Mouse (Mus musculus): ENCODE results near the gene C1galt1. TPM values are rescaled to one million over a fixed set of nuclear protein-coding genes. Genes with fewer than 3 reads are reported as not detected.

The C1galt1 gene
- polyA plus RNA-seq, 1 experiment from 2014 or later: 2.8 TPM

DNA sequence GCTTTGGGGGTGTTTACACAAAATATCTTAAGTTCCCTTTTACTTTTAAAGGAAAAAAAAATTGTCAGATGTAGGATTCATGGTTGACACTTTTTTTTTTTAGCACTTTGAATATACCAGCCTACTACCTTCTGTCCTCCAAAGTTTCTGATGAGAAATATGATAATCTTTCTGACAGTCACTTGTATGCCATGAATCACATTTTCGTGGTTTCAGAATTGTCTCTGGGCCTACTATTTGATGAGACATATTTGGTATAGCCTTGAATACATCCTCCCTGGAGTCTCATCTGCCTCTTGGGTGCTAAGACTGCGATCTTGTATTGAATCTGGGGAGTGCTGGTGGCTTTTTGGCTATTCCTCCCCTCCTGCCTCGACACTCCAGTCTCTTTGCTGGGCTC, 8.8 kb downstream of the C1galt1 start:
- no peak overlapping the region for H3K4me2 ChIP-seq (ENCODE audit: low read depth, low read length, severe bottlenecking)
- no peaks in the 10 kb centered on the region for H3K9me3 ChIP-seq (ENCODE audit: control insufficient read depth, low read length)
- H3K4me1 ChIP-seq (replicated peaks; ENCODE audit: control insufficient read depth, insufficient read depth, low read length): no peaks in the 10 kb centered on the region
- H3K4me3 ChIP-seq (ENCODE audit: low read depth, low read length): no peak overlapping the region
- DNase-seq (ENCODE audit: low spot score): no peak
- no peak overlapping the region for H3K27ac ChIP-seq (ENCODE audit: low read depth, low read length)
- H3K27me3 ChIP-seq (ENCODE audit: control insufficient read depth, insufficient read depth, low read length): no peaks in the 10 kb centered on the region
- H3K36me3 ChIP-seq (ENCODE audit: control insufficient read depth, insufficient read depth, low read length): no peaks in the 10 kb centered on the region
- no peak overlapping the region for H3K9ac ChIP-seq (ENCODE audit: low read length)
- no peak for ATAC-seq (replicated peaks; ENCODE audit: low FRiP score)
- 78% methylated on average over 3 of the region's 3 CpGs for WGBS

DNA sequence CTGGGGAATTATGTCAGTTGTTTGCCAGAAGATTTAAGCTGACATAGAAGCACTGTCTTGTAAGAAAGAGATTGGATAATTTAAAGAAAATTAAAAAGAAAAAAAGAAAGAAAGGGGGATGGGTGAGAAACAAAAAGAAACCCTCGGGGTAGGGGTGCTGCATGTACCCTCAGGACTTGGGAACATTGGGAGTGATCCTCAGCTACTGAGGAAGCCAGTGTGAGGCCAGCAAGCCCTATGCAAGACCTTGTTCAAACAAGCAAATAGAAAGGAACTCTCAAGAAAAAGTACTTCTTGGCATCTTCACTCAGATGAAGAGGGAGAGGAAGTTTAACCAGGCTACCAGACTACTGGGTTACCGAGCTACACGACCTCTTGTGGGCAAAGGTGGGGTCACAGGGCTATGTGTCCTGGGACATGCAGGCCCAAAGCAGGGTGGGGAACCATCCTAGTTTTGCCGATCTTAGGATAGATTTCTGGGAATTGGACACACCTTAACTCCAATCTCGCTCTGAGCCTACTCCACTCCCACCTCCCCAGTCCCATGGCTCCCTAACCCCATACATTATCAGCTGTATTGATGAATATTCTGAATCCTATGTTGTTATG, 12.1 kb downstream of the C1galt1 start:
- Histone ChIP-seq H3K4me2 (ENCODE audit: low read depth, low read length, severe bottlenecking) (no peak overlapping the region), H3K4me3 (ENCODE audit: low read depth, low read length) (no peak overlapping the region), H3K27me3 (ENCODE audit: control insufficient read depth, insufficient read depth, low read length) (no peaks in the 10 kb centered on the region), H3K36me3 (ENCODE audit: control insufficient read depth, insufficient read depth, low read length) (no peaks in the 10 kb centered on the region), H3K27ac (ENCODE audit: low read depth, low read length) (no peak overlapping the region), H3K4me1 (replicated peaks; ENCODE audit: control insufficient read depth, insufficient read depth, low read length) (no peaks in the 10 kb centered on the region), H3K9me3 (ENCODE audit: control insufficient read depth, low read length) (no peaks in the 10 kb centered on the region), H3K9ac (ENCODE audit: low read length) (no peak overlapping the region)
- DNase-seq (ENCODE audit: low spot score) (no peak), ATAC-seq (replicated peaks; ENCODE audit: low FRiP score) (no peak)
- WGBS: 75% methylated on average over 5 of the region's 5 CpGs

- H3K9ac ChIP-seq (ENCODE audit: low read length): no peak overlapping the region
- H3K27ac ChIP-seq (ENCODE audit: low read depth, low read length): no peak overlapping the region
- no peak overlapping the region for H3K4me3 ChIP-seq (ENCODE audit: low read depth, low read length)
- WGBS: 92% methylated on average over 8 of the region's 8 CpGs
- no peaks in the 10 kb centered on the region for H3K36me3 ChIP-seq (ENCODE audit: control insufficient read depth, insufficient read depth, low read length)
- ATAC-seq (replicated peaks; ENCODE audit: low FRiP score): no peak
- no peak overlapping the region for H3K4me2 ChIP-seq (ENCODE audit: low read depth, low read length, severe bottlenecking)
- no peaks in the 10 kb centered on the region for H3K27me3 ChIP-seq (ENCODE audit: control insufficient read depth, insufficient read depth, low read length)
- DNase-seq (ENCODE audit: low spot score): no peak
- H3K9me3 ChIP-seq (ENCODE audit: control insufficient read depth, low read length): no peaks in the 10 kb centered on the region
- no peaks in the 10 kb centered on the region for H3K4me1 ChIP-seq (replicated peaks; ENCODE audit: control insufficient read depth, insufficient read depth, low read length)
Observed at GRCm38 (mm10) chr6:7857356-7858247, 13.0 kb downstream of the C1galt1 start.

DNA sequence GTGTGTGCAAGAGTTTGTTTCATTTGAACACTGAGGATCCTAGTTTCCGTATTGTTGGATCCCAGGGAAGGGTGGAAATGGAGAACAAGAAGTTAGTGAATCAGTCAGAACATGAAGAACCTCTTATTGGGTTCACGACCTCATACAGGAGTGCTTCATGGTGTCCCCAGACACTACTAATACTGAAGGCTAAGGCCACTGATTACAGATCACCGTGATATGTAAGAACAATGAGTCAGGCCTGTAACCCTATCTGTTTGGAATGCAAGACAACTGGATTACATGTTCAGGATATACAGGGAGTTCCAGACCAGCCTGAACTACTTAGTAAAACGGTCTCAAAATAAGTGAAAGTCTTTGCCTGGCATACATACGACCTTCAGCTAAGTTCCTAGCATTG, 13.9 kb downstream of the C1galt1 start:
- no peaks in the 10 kb centered on the region for H3K9me3 ChIP-seq (ENCODE audit: control insufficient read depth, low read length)
- no peaks in the 10 kb centered on the region for H3K36me3 ChIP-seq (ENCODE audit: control insufficient read depth, insufficient read depth, low read length)
- no peak overlapping the region for H3K4me3 ChIP-seq (ENCODE audit: low read depth, low read length)
- H3K27me3 ChIP-seq (ENCODE audit: control insufficient read depth, insufficient read depth, low read length): no peaks in the 10 kb centered on the region
- ATAC-seq (replicated peaks; ENCODE audit: low FRiP score) (no peak), DNase-seq (ENCODE audit: low spot score) (no peak)
- no peak overlapping the region for H3K27ac ChIP-seq (ENCODE audit: low read depth, low read length)
- H3K9ac ChIP-seq (ENCODE audit: low read length): no peak overlapping the region
- H3K4me2 ChIP-seq (ENCODE audit: low read depth, low read length, severe bottlenecking): no peak overlapping the region
- WGBS: 86% methylated on average over 5 of the region's 5 CpGs
- H3K4me1 ChIP-seq (replicated peaks; ENCODE audit: control insufficient read depth, insufficient read depth, low read length): no peaks in the 10 kb centered on the region

DNA sequence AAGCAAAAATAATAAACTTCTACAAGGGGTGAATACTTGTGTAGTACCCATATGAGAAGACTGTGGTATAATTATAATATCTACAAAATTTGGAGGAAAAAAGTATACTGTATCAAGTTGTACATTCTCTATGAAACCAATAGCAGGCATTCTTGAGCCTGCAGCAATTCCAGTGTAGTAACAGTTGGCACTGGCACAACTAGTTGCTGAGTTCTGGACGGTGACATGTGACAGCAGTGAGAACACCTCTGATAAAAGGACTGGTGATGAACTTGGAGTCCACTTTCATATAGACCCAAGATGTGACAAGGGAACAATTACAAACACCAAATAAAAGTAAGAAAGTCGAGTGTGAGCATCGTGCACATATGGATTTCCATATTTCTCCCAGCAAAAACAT, 14.5 kb downstream of the C1galt1 start:
- no peak overlapping the region for H3K4me2 ChIP-seq (ENCODE audit: low read depth, low read length, severe bottlenecking)
- ATAC-seq (replicated peaks; ENCODE audit: low FRiP score): no peak
- H3K27me3 ChIP-seq (ENCODE audit: control insufficient read depth, insufficient read depth, low read length): no peaks in the 10 kb centered on the region
- H3K27ac ChIP-seq (ENCODE audit: low read depth, low read length): no peak overlapping the region
- H3K4me1 ChIP-seq (replicated peaks; ENCODE audit: control insufficient read depth, insufficient read depth, low read length): no peaks in the 10 kb centered on the region
- no peak overlapping the region for H3K4me3 ChIP-seq (ENCODE audit: low read depth, low read length)
- H3K9ac ChIP-seq (ENCODE audit: low read length): no peak overlapping the region
- DNase-seq (ENCODE audit: low spot score): no peak
- no peaks in the 10 kb centered on the region for H3K9me3 ChIP-seq (ENCODE audit: control insufficient read depth, low read length)
- WGBS: 90% methylated on average over 3 of the region's 3 CpGs
- H3K36me3 ChIP-seq (ENCODE audit: control insufficient read depth, insufficient read depth, low read length): no peaks in the 10 kb centered on the region

DNA sequence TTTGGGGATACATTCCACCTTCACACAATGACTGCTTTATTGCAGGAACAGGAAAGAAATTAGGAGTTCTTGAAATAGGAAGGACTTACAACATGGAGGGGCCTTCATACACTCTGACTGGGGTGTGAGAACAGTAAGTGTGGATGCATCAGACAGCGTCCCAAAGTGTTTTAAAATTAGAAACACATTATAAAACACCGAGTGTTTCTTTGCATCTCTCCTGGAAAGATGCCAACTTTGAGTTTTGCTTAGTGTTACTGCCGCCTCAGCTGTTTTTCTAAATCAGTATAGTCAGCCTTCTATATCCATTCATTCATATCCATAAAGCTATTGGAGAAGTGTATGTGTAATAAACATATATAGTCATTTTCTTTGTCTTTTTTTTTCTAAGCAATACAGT, 16.4 kb downstream of the C1galt1 start:
- 90% methylated on average over 3 of the region's 3 CpGs for WGBS
- H3K27ac ChIP-seq (ENCODE audit: low read depth, low read length): no peak overlapping the region
- no peaks in the 10 kb centered on the region for H3K4me1 ChIP-seq (replicated peaks; ENCODE audit: control insufficient read depth, insufficient read depth, low read length)
- no peak for DNase-seq (ENCODE audit: low spot score)
- H3K4me3 ChIP-seq (ENCODE audit: low read depth, low read length): no peak overlapping the region
- no peak for ATAC-seq (replicated peaks; ENCODE audit: low FRiP score)
- H3K36me3 ChIP-seq (ENCODE audit: control insufficient read depth, insufficient read depth, low read length): no peaks in the 10 kb centered on the region
- H3K27me3 ChIP-seq (ENCODE audit: control insufficient read depth, insufficient read depth, low read length): no peaks in the 10 kb centered on the region
- H3K4me2 ChIP-seq (ENCODE audit: low read depth, low read length, severe bottlenecking): no peak overlapping the region
- H3K9me3 ChIP-seq (ENCODE audit: control insufficient read depth, low read length): no peaks in the 10 kb centered on the region
- H3K9ac ChIP-seq (ENCODE audit: low read length): no peak overlapping the region

DNA sequence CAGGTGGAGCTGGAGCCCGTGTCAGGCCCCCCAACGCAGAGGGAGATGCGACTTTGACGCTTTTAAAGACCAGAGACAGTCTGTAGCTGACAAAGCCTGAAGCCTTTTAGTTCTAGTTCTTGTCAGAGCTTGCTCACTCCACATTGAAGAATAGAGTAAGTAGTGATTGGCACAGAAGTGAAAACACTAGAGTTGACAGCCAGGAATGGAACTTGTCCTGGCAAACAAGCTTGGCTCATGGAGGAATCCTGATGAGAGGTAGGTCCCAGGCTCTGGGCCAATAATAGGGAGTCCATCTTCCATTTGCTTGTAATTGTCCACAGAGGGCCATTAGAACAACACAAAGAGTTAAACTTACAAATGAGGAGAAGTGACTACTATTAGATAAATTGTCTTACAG, 18.7 kb downstream of the C1galt1 start:
- no peak for ATAC-seq (replicated peaks; ENCODE audit: low FRiP score)
- no peaks in the 10 kb centered on the region for H3K27me3 ChIP-seq (ENCODE audit: control insufficient read depth, insufficient read depth, low read length)

GRCm38 (mm10) chr6:7876836-7877235, 32.2 kb downstream of the C1galt1 start:
- no peaks in the 10 kb centered on the region for H3K9me3 ChIP-seq (ENCODE audit: control insufficient read depth, low read length)
- H3K4me3 ChIP-seq (ENCODE audit: low read depth, low read length): no peak overlapping the region
- WGBS: 93% methylated on average over 5 of the region's 5 CpGs
- no peak for DNase-seq (ENCODE audit: low spot score)
- H3K4me2 ChIP-seq (ENCODE audit: low read depth, low read length, severe bottlenecking): no peak overlapping the region
- ATAC-seq (replicated peaks; ENCODE audit: low FRiP score): no peak
- H3K9ac ChIP-seq (ENCODE audit: low read length): no peak overlapping the region
- H3K4me1 ChIP-seq (replicated peaks; ENCODE audit: control insufficient read depth, insufficient read depth, low read length): no peaks in the 10 kb centered on the region
- no peaks in the 10 kb centered on the region for H3K27me3 ChIP-seq (ENCODE audit: control insufficient read depth, insufficient read depth, low read length)
- H3K27ac ChIP-seq (ENCODE audit: low read depth, low read length): no peak overlapping the region
- no peaks in the 10 kb centered on the region for H3K36me3 ChIP-seq (ENCODE audit: control insufficient read depth, insufficient read depth, low read length)

More for the DNA sequence above, 18.7 kb downstream of the C1galt1 start:
- Histone ChIP-seq H3K27ac (ENCODE audit: low read depth, low read length) (no peak overlapping the region), H3K4me1 (replicated peaks; ENCODE audit: control insufficient read depth, insufficient read depth, low read length) (no peaks in the 10 kb centered on the region), H3K9ac (ENCODE audit: low read length) (no peak overlapping the region), H3K4me2 (ENCODE audit: low read depth, low read length, severe bottlenecking) (no peak overlapping the region), H3K9me3 (ENCODE audit: control insufficient read depth, low read length) (no peaks in the 10 kb centered on the region), H3K4me3 (ENCODE audit: low read depth, low read length) (no peak overlapping the region), H3K36me3 (ENCODE audit: control insufficient read depth, insufficient read depth, low read length) (no peaks in the 10 kb centered on the region)
- 91% methylated on average over 4 of the region's 4 CpGs for WGBS
- DNase-seq (ENCODE audit: low spot score): no peak
